Mouse (Mus musculus): ENCODE measurements around the gene Dusp16. TPM values are rescaled to one million over a fixed set of nuclear protein-coding genes. Genes with fewer than 3 reads are reported as not detected.

Dusp16 gene
- polyA plus RNA-seq, 1 experiment, result 4.8 TPM

- Histone ChIP-seq H3K27me3 (ENCODE audit: control insufficient read depth, insufficient read depth, insufficient read length) (no peaks in the 10 kb centered on the region), H3K4me3 (no peak overlapping the region), H3K36me3 (ENCODE audit: control insufficient read depth, insufficient read depth) (peaks cover 11% of the 10 kb centered on the region), H3K4me2 (ENCODE audit: low read depth) (no peak overlapping the region), H3ac (ENCODE audit: control insufficient read depth, insufficient read length) (no peak overlapping the region), H3K79me2 (ENCODE audit: control insufficient read depth, insufficient read depth) (no peaks in the 10 kb centered on the region)
- TF ChIP-seq TCF3 (IDR thresholded peaks at IDR 0.05; ENCODE audit: insufficient read length, low read depth), result no peak
- TF ChIP-seq MYOG (IDR thresholded peaks at IDR 0.05; ENCODE audit: control insufficient read depth in 1 of 3, insufficient read depth in 1 of 3, insufficient read length in 2 of 3, low read depth in 2 of 3), result no peak
- no peak for TF ChIP-seq POLR2A (IDR thresholded peaks at IDR 0.05; ENCODE audit: insufficient read length, low read depth)
- TF ChIP-seq POLR2AphosphoS2 (IDR thresholded peaks at IDR 0.05; ENCODE audit: insufficient read length, low read depth), result no peak
- TF ChIP-seq CEBPB (IDR thresholded peaks at IDR 0.05; ENCODE audit: insufficient read depth, poor library complexity, severe bottlenecking), result no peak
Observed at GRCm38 (mm10) chr6:134743568-134743967, 48.9 kb downstream of the Dusp16 start.

GRCm38 (mm10) chr6:134736853-134737252, 55.6 kb downstream of the Dusp16 start:
- TF ChIP-seq REST (IDR thresholded peaks at IDR 0.05; ENCODE audit: insufficient read depth, insufficient read length) (no peak), TCF12 (IDR thresholded peaks at IDR 0.05; ENCODE audit: insufficient read depth, poor library complexity, severe bottlenecking) (no peak), MYOG (IDR thresholded peaks at IDR 0.05; ENCODE audit: control insufficient read depth in 1 of 3, insufficient read depth in 1 of 3, insufficient read length in 2 of 3, low read depth in 2 of 3) (no peak), USF1 (IDR thresholded peaks at IDR 0.05; ENCODE audit: low read depth) (no peak), POLR2AphosphoS2 (IDR thresholded peaks at IDR 0.05; ENCODE audit: insufficient read length, low read depth) (no peak), MYOD1 (IDR thresholded peaks at IDR 0.05; ENCODE audit: control insufficient read depth in 1 of 3, insufficient read length in 2 of 3, low read depth in 2 of 3) (no peak), MAX (IDR thresholded peaks at IDR 0.05; ENCODE audit: low read depth) (no peak), CEBPB (IDR thresholded peaks at IDR 0.05; ENCODE audit: insufficient read depth, poor library complexity, severe bottlenecking) (no peak), TCF3 (IDR thresholded peaks at IDR 0.05; ENCODE audit: insufficient read length, low read depth) (no peak), POLR2A (IDR thresholded peaks at IDR 0.05; ENCODE audit: insufficient read length, low read depth) (no peak)
- H3K4me2 ChIP-seq (ENCODE audit: low read depth), result no peak overlapping the region
- H3K36me3 ChIP-seq (ENCODE audit: control insufficient read depth, insufficient read depth), result peaks cover 14% of the 10 kb centered on the region
- no peak overlapping the region for H3K4me3 ChIP-seq
- H3K27me3 ChIP-seq (ENCODE audit: control insufficient read depth, insufficient read depth, insufficient read length), result no peaks in the 10 kb centered on the region
- no peak overlapping the region for H3ac ChIP-seq (ENCODE audit: control insufficient read depth, insufficient read length)
- no peaks in the 10 kb centered on the region for H3K79me2 ChIP-seq (ENCODE audit: control insufficient read depth, insufficient read depth)

GRCm38 (mm10) chr6:134733800-134734221, 58.6 kb downstream of the Dusp16 start:
- Histone ChIP-seq H3K79me2 (ENCODE audit: control insufficient read depth, insufficient read depth) (no peaks in the 10 kb centered on the region), H3K36me3 (ENCODE audit: control insufficient read depth, insufficient read depth) (peaks cover 4% of the 10 kb centered on the region)
- TF ChIP-seq POLR2AphosphoS2 (IDR thresholded peaks at IDR 0.05; ENCODE audit: insufficient read length, low read depth) (no peak), TCF3 (IDR thresholded peaks at IDR 0.05; ENCODE audit: insufficient read length, low read depth) (no peak), MAX (IDR thresholded peaks at IDR 0.05; ENCODE audit: low read depth) (no peak), MYOD1 (IDR thresholded peaks at IDR 0.05; ENCODE audit: control insufficient read depth in 1 of 3, insufficient read length in 2 of 3, low read depth in 2 of 3) (no peak), POLR2A (IDR thresholded peaks at IDR 0.05; ENCODE audit: insufficient read length, low read depth) (no peak), E2F4 (IDR thresholded peaks at IDR 0.05; ENCODE audit: insufficient read depth) (no peak), MYOG (IDR thresholded peaks at IDR 0.05; ENCODE audit: control insufficient read depth in 1 of 3, insufficient read depth in 1 of 3, insufficient read length in 2 of 3, low read depth in 2 of 3) (no peak)

DNA sequence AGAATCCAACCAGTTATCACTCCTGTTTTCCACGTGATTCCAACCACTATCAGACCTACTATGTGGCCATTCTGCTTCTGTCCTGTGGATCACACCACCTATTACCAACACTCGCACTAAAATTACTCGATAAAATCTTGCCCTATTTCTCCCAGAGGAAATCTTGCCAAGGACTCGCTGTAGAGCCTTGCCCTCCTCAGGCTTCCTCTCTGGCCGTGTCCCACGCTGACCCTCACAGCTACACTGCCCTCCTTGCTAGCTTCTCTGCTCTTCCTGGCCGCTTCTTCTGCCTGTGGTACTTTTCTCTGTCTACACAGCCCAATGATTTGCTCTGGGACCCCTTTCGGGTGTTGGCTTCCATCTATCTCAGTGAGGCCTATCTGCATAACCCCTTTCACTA, 59.6 kb downstream of the Dusp16 start:
- no peak overlapping the region for H3K4me2 ChIP-seq (ENCODE audit: low read depth)
- no peak overlapping the region for H3ac ChIP-seq (ENCODE audit: control insufficient read depth, insufficient read length)
- no peaks in the 10 kb centered on the region for H3K27me3 ChIP-seq (ENCODE audit: control insufficient read depth, insufficient read depth, insufficient read length)
- H3K79me2 ChIP-seq (ENCODE audit: control insufficient read depth, insufficient read depth), result no peaks in the 10 kb centered on the region
- TF ChIP-seq MYOG (IDR thresholded peaks at IDR 0.05; ENCODE audit: control insufficient read depth in 1 of 3, insufficient read depth in 1 of 3, insufficient read length in 2 of 3, low read depth in 2 of 3) (no peak), SRF (IDR thresholded peaks at IDR 0.05; ENCODE audit: control insufficient read depth, insufficient read length, low read depth) (no peak), USF1 (IDR thresholded peaks at IDR 0.05; ENCODE audit: low read depth) (no peak), MYOD1 (IDR thresholded peaks at IDR 0.05; ENCODE audit: control insufficient read depth in 1 of 3, insufficient read length in 2 of 3, low read depth in 2 of 3) (no peak), MAX (IDR thresholded peaks at IDR 0.05; ENCODE audit: low read depth) (no peak), POLR2A (IDR thresholded peaks at IDR 0.05; ENCODE audit: insufficient read length, low read depth) (no peak), REST (IDR thresholded peaks at IDR 0.05; ENCODE audit: insufficient read depth, insufficient read length) (no peak), TCF3 (IDR thresholded peaks at IDR 0.05; ENCODE audit: insufficient read length, low read depth) (no peak), E2F4 (IDR thresholded peaks at IDR 0.05; ENCODE audit: insufficient read depth) (no peak), CEBPB (IDR thresholded peaks at IDR 0.05; ENCODE audit: insufficient read depth, poor library complexity, severe bottlenecking) (no peak), POLR2AphosphoS2 (IDR thresholded peaks at IDR 0.05; ENCODE audit: insufficient read length, low read depth) (no peak), TCF12 (IDR thresholded peaks at IDR 0.05; ENCODE audit: insufficient read depth, poor library complexity, severe bottlenecking) (no peak)
- no peak overlapping the region for H3K4me3 ChIP-seq
- H3K36me3 ChIP-seq (ENCODE audit: control insufficient read depth, insufficient read depth), result peaks cover 3% of the 10 kb centered on the region

More at GRCm38 (mm10) chr6:134733800-134734221, 58.6 kb downstream of the Dusp16 start:
- H3K4me3 ChIP-seq, result no peak overlapping the region
- no peak overlapping the region for H3ac ChIP-seq (ENCODE audit: control insufficient read depth, insufficient read length)
- no peaks in the 10 kb centered on the region for H3K27me3 ChIP-seq (ENCODE audit: control insufficient read depth, insufficient read depth, insufficient read length)
- no peak overlapping the region for H3K4me2 ChIP-seq (ENCODE audit: low read depth)

DNA sequence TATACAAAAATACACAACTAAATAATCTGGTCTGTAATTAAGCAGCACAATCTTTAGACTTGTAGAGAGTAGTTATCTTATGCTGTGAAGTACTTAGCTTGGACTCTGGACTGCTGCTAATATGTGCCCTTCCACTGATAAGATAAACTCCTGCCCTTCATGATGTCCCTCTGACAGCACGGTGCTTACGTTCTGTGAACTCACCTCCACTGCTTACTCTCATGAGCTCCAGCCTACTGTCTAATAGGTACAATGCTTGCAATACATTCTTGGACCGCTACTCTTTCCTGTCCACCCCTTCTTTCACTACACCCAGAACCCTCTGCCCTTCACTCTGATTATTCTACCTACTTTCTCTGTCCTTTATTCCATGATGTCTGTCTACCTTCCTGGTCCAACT, 61.4 kb downstream of the Dusp16 start:
- H3K4me2 ChIP-seq (ENCODE audit: low read depth), result no peak overlapping the region
- no peaks in the 10 kb centered on the region for H3K79me2 ChIP-seq (ENCODE audit: control insufficient read depth, insufficient read depth)
- H3K4me3 ChIP-seq, result no peak overlapping the region
- no peaks in the 10 kb centered on the region for H3K27me3 ChIP-seq (ENCODE audit: control insufficient read depth, insufficient read depth, insufficient read length)
- no peaks in the 10 kb centered on the region for H3K36me3 ChIP-seq (ENCODE audit: control insufficient read depth, insufficient read depth)
- no peak for TF ChIP-seq POLR2AphosphoS2 (IDR thresholded peaks at IDR 0.05; ENCODE audit: insufficient read length, low read depth)
- no peak for TF ChIP-seq REST (IDR thresholded peaks at IDR 0.05; ENCODE audit: insufficient read depth, insufficient read length)
- no peak for TF ChIP-seq CEBPB (IDR thresholded peaks at IDR 0.05; ENCODE audit: insufficient read depth, poor library complexity, severe bottlenecking)
- TF ChIP-seq MYOD1 (IDR thresholded peaks at IDR 0.05; ENCODE audit: control insufficient read depth in 1 of 3, insufficient read length in 2 of 3, low read depth in 2 of 3), result no peak
- TF ChIP-seq SRF (IDR thresholded peaks at IDR 0.05; ENCODE audit: control insufficient read depth, insufficient read length, low read depth), result no peak
- no peak for TF ChIP-seq USF1 (IDR thresholded peaks at IDR 0.05; ENCODE audit: low read depth)
- no peak for TF ChIP-seq MYOG (IDR thresholded peaks at IDR 0.05; ENCODE audit: control insufficient read depth in 1 of 3, insufficient read depth in 1 of 3, insufficient read length in 2 of 3, low read depth in 2 of 3)
- TF ChIP-seq TCF12 (IDR thresholded peaks at IDR 0.05; ENCODE audit: insufficient read depth, poor library complexity, severe bottlenecking), result no peak
- TF ChIP-seq TCF3 (IDR thresholded peaks at IDR 0.05; ENCODE audit: insufficient read length, low read depth), result no peak
- TF ChIP-seq POLR2A (IDR thresholded peaks at IDR 0.05; ENCODE audit: insufficient read length, low read depth), result no peak
- TF ChIP-seq MAX (IDR thresholded peaks at IDR 0.05; ENCODE audit: low read depth), result no peak
- TF ChIP-seq E2F4 (IDR thresholded peaks at IDR 0.05; ENCODE audit: insufficient read depth), result no peak
- no peak overlapping the region for H3ac ChIP-seq (ENCODE audit: control insufficient read depth, insufficient read length)
